Mouse (Mus musculus): ENCODE measurements around the gene Rad51c. TPM values are rescaled to one million over a fixed set of nuclear protein-coding genes. Genes with fewer than 3 reads are reported as not detected.
"Not testable (repeated sequence)": the region's sequence is repeated elsewhere in the genome, so short reads cannot be mapped to it uniquely, and the experiment has no call there.

Rad51c gene
- polyA plus RNA-seq, 1 experiment from 2014 or later = 14.6 TPM

GRCm38 (mm10) chr11:87416120-87416519 is 11.4 kb upstream of the Rad51c start:
- ATAC-seq (replicated peaks; ENCODE audit: low FRiP score) = no peak
- DNase-seq (ENCODE audit: low spot score) = no peak
- no peaks in the 10 kb centered on the region for H3K36me3 ChIP-seq (ENCODE audit: control insufficient read depth, insufficient read depth, low read length)
- 56% methylated on average over 5 of the region's 5 CpGs for WGBS
- H3K4me2 ChIP-seq (ENCODE audit: low read depth, low read length, severe bottlenecking) = no peak overlapping the region
- no peaks in the 10 kb centered on the region for H3K9me3 ChIP-seq (ENCODE audit: control insufficient read depth, low read length)
- H3K4me3 ChIP-seq (ENCODE audit: low read depth, low read length) = no peak overlapping the region
- H3K9ac ChIP-seq (ENCODE audit: low read length) = no peak overlapping the region
- no peaks in the 10 kb centered on the region for H3K27me3 ChIP-seq (ENCODE audit: control insufficient read depth, insufficient read depth, low read length)
- no peak overlapping the region for H3K27ac ChIP-seq (ENCODE audit: low read depth, low read length)
- H3K4me1 ChIP-seq (replicated peaks; ENCODE audit: control insufficient read depth, insufficient read depth, low read length) = no peaks in the 10 kb centered on the region

GRCm38 (mm10) chr11:87413412-87413811 is 8.7 kb upstream of the Rad51c start:
- not testable (repeated sequence) for H3K9me3 ChIP-seq (ENCODE audit: control insufficient read depth, low read length); H3K36me3 ChIP-seq (ENCODE audit: control insufficient read depth, insufficient read depth, low read length); H3K27me3 ChIP-seq (ENCODE audit: control insufficient read depth, insufficient read depth, low read length); H3K4me3 ChIP-seq (ENCODE audit: low read depth, low read length); H3K27ac ChIP-seq (ENCODE audit: low read depth, low read length); DNase-seq (ENCODE audit: low spot score); H3K9ac ChIP-seq (ENCODE audit: low read length); ATAC-seq (replicated peaks; ENCODE audit: low FRiP score); H3K4me1 ChIP-seq (replicated peaks; ENCODE audit: control insufficient read depth, insufficient read depth, low read length); H3K4me2 ChIP-seq (ENCODE audit: low read depth, low read length, severe bottlenecking)
- whole genome bisulfite sequencing = 77% methylated on average over 3 of the region's 3 CpGs

- 3% methylated on average over 58 of the region's 58 CpGs for WGBS
- no peaks in the 10 kb centered on the region for H3K27me3 ChIP-seq (ENCODE audit: control insufficient read depth, insufficient read depth, low read length)
- DNase-seq (ENCODE audit: low spot score) = peak; percentile 99
- ATAC-seq (replicated peaks; ENCODE audit: low FRiP score) = peak; percentile 93
- H3K4me1 ChIP-seq (replicated peaks; ENCODE audit: control insufficient read depth, insufficient read depth, low read length) = peaks cover 5% of the 10 kb centered on the region; the same call in 1 of the 2 replicates
- peak overlapping the region; percentile 76 for H3K9ac ChIP-seq (ENCODE audit: low read length)
- no peaks in the 10 kb centered on the region for H3K36me3 ChIP-seq (ENCODE audit: control insufficient read depth, insufficient read depth, low read length)
- no peaks in the 10 kb centered on the region for H3K9me3 ChIP-seq (ENCODE audit: control insufficient read depth, low read length)
- peak overlapping the region; percentile 50 for H3K4me3 ChIP-seq (ENCODE audit: low read depth, low read length)
- peak overlapping the region; percentile 85 for H3K27ac ChIP-seq (ENCODE audit: low read depth, low read length)
- H3K4me2 ChIP-seq (ENCODE audit: low read depth, low read length, severe bottlenecking) = peak overlapping the region; percentile 61
These were observed 472 bp downstream of the Rad51c start for GRCm38 (mm10) chr11:87404111-87404853.

- 97% methylated on average over 2 of the region's 2 CpGs for WGBS
- no peak for ATAC-seq (replicated peaks; ENCODE audit: low FRiP score)
- no peaks in the 10 kb centered on the region for H3K36me3 ChIP-seq (ENCODE audit: control insufficient read depth, insufficient read depth, low read length)
These were observed 6.4 kb downstream of the Rad51c start for GRCm38 (mm10) chr11:87398402-87398801.

GRCm38 (mm10) chr11:87393855-87394254 is 10.9 kb downstream of the Rad51c start:
- Histone ChIP-seq H3K36me3 (ENCODE audit: control insufficient read depth, insufficient read depth, low read length) (no peaks in the 10 kb centered on the region), H3K4me1 (replicated peaks; ENCODE audit: control insufficient read depth, insufficient read depth, low read length) (no peaks in the 10 kb centered on the region), H3K9me3 (ENCODE audit: control insufficient read depth, low read length) (no peaks in the 10 kb centered on the region), H3K4me2 (ENCODE audit: low read depth, low read length, severe bottlenecking) (no peak overlapping the region), H3K27me3 (ENCODE audit: control insufficient read depth, insufficient read depth, low read length) (no peaks in the 10 kb centered on the region), H3K4me3 (ENCODE audit: low read depth, low read length) (no peak overlapping the region), H3K27ac (ENCODE audit: low read depth, low read length) (no peak overlapping the region), H3K9ac (ENCODE audit: low read length) (no peak overlapping the region)
- ATAC-seq (replicated peaks; ENCODE audit: low FRiP score) (no peak), DNase-seq (ENCODE audit: low spot score) (no peak)
- 68% methylated on average over 1 of the region's 1 CpGs for WGBS

More at GRCm38 (mm10) chr11:87398402-87398801, 6.4 kb downstream of the Rad51c start:
- H3K4me1 ChIP-seq (replicated peaks; ENCODE audit: control insufficient read depth, insufficient read depth, low read length) = no peaks in the 10 kb centered on the region
- H3K9me3 ChIP-seq (ENCODE audit: control insufficient read depth, low read length) = no peaks in the 10 kb centered on the region
- no peaks in the 10 kb centered on the region for H3K27me3 ChIP-seq (ENCODE audit: control insufficient read depth, insufficient read depth, low read length)
- H3K4me3 ChIP-seq (ENCODE audit: low read depth, low read length) = no peak overlapping the region
- DNase-seq (ENCODE audit: low spot score) = no peak
- no peak overlapping the region for H3K4me2 ChIP-seq (ENCODE audit: low read depth, low read length, severe bottlenecking)
- H3K27ac ChIP-seq (ENCODE audit: low read depth, low read length) = no peak overlapping the region
- H3K9ac ChIP-seq (ENCODE audit: low read length) = no peak overlapping the region

- no peak overlapping the region for H3K4me2 ChIP-seq (ENCODE audit: low read depth, low read length, severe bottlenecking)
- no peaks in the 10 kb centered on the region for H3K36me3 ChIP-seq (ENCODE audit: control insufficient read depth, insufficient read depth, low read length)
- H3K9ac ChIP-seq (ENCODE audit: low read length) = no peak overlapping the region
- no peak overlapping the region for H3K4me3 ChIP-seq (ENCODE audit: low read depth, low read length)
- ATAC-seq (replicated peaks; ENCODE audit: low FRiP score) (no peak), DNase-seq (ENCODE audit: low spot score) (no peak)
- H3K27ac ChIP-seq (ENCODE audit: low read depth, low read length) = no peak overlapping the region
- no peaks in the 10 kb centered on the region for H3K9me3 ChIP-seq (ENCODE audit: control insufficient read depth, low read length)
- 92% methylated on average over 1 of the region's 1 CpGs for WGBS
- H3K27me3 ChIP-seq (ENCODE audit: control insufficient read depth, insufficient read depth, low read length) = no peaks in the 10 kb centered on the region
- no peaks in the 10 kb centered on the region for H3K4me1 ChIP-seq (replicated peaks; ENCODE audit: control insufficient read depth, insufficient read depth, low read length)
These were observed 19.1 kb downstream of the Rad51c start for GRCm38 (mm10) chr11:87385676-87386075.

- Histone ChIP-seq H3K4me3 (ENCODE audit: low read depth, low read length) (no peak overlapping the region), H3K9me3 (ENCODE audit: control insufficient read depth, low read length) (no peaks in the 10 kb centered on the region), H3K4me1 (replicated peaks; ENCODE audit: control insufficient read depth, insufficient read depth, low read length) (no peaks in the 10 kb centered on the region), H3K27me3 (ENCODE audit: control insufficient read depth, insufficient read depth, low read length) (no peaks in the 10 kb centered on the region), H3K36me3 (ENCODE audit: control insufficient read depth, insufficient read depth, low read length) (no peaks in the 10 kb centered on the region), H3K9ac (ENCODE audit: low read length) (no peak overlapping the region), H3K4me2 (ENCODE audit: low read depth, low read length, severe bottlenecking) (no peak overlapping the region), H3K27ac (ENCODE audit: low read depth, low read length) (no peak overlapping the region)
- WGBS = 97% methylated on average over 4 of the region's 4 CpGs
- ATAC-seq (replicated peaks; ENCODE audit: low FRiP score) (no peak), DNase-seq (ENCODE audit: low spot score) (no peak)
These were observed 20.2 kb downstream of the Rad51c start for GRCm38 (mm10) chr11:87384551-87384950.

GRCm38 (mm10) chr11:87367865-87368580 is 36.7 kb downstream of the Rad51c start:
- no peak overlapping the region for H3K27ac ChIP-seq (ENCODE audit: low read depth, low read length)
- no peaks in the 10 kb centered on the region for H3K36me3 ChIP-seq (ENCODE audit: control insufficient read depth, insufficient read depth, low read length)
- no peaks in the 10 kb centered on the region for H3K4me1 ChIP-seq (replicated peaks; ENCODE audit: control insufficient read depth, insufficient read depth, low read length)
- no peak overlapping the region for H3K4me2 ChIP-seq (ENCODE audit: low read depth, low read length, severe bottlenecking)
- DNase-seq (ENCODE audit: low spot score) (no peak), ATAC-seq (replicated peaks; ENCODE audit: low FRiP score) (no peak)
- no peaks in the 10 kb centered on the region for H3K27me3 ChIP-seq (ENCODE audit: control insufficient read depth, insufficient read depth, low read length)
- H3K9ac ChIP-seq (ENCODE audit: low read length) = no peak overlapping the region
- no peak overlapping the region for H3K4me3 ChIP-seq (ENCODE audit: low read depth, low read length)
- 79% methylated on average over 9 of the region's 9 CpGs for WGBS
- no peaks in the 10 kb centered on the region for H3K9me3 ChIP-seq (ENCODE audit: control insufficient read depth, low read length)
